7 mouse cellular contexts compared by ENCODE assay signal in genomic region chr2:84744126-84744525, GRCm38 (mm10). TPM values are rescaled to one million over a fixed set of nuclear protein-coding genes. Genes with fewer than 3 reads are reported as not detected.
A peak's percentile ranks its signal among the peaks of the same experiment; 100 is the strongest.
DNase-seq lines count a peak whose midpoint lies in the region; ATAC-seq and TF ChIP-seq lines count a peak whose summit lies in the region.

No protein-coding gene starts in this region.

- intact Hi-C loops in gastrocnemius, postnatal 14 days (cut with DNase I; ENCODE audit: low total_unique reads) = loop anchor here (5.0 kb wide), 1 partner anchor 53 kb away; the partner anchor contains the start of gene Ube2l6

- no peak overlapping the region; the same call in 1 of the 2 replicates for H3K27ac ChIP-seq in spleen, adult 2 months (ENCODE audit: insufficient read depth, low read length)
- H3K27ac ChIP-seq in forebrain, embryonic 13.5 days = peak overlapping the region; percentile 99
- H3K27ac ChIP-seq in small intestine, adult 2 months (ENCODE audit: insufficient read depth, low read depth, low read length) = no peak overlapping the region

- H3K4me2 ChIP-seq in forebrain, embryonic 13.5 days = peak overlapping the region; percentile 85

- 42% methylated on average over 10 of the region's 10 CpGs for WGBS in spleen, adult 2 months
- 1% methylated on average over 10 of the region's 10 CpGs for WGBS in forebrain, embryonic 13.5 days
- 4% methylated on average over 10 of the region's 10 CpGs for WGBS in small intestine, adult 2 months

- no peaks in the 10 kb centered on the region for H3K36me3 ChIP-seq in spleen, adult 2 months (ENCODE audit: control insufficient read depth, insufficient read depth, low read length)
- H3K36me3 ChIP-seq in forebrain, embryonic 13.5 days (ENCODE audit: poor library complexity, severe bottlenecking) = peaks cover 7% of the 10 kb centered on the region; the same call in 1 of the 2 replicates
- H3K36me3 ChIP-seq in small intestine, adult 2 months (ENCODE audit: control insufficient read depth, insufficient read depth, low read length) = no peaks in the 10 kb centered on the region

- H3K9me3 ChIP-seq in forebrain, embryonic 13.5 days (replicated peaks) = no peaks in the 10 kb centered on the region

- peak overlapping the region; percentile 60; the same call in 1 of the 2 replicates for H3K4me3 ChIP-seq in spleen, adult 2 months (ENCODE audit: extremely low read depth, insufficient read depth, insufficient read length)
- peak overlapping the region; percentile 93 for H3K4me3 ChIP-seq in forebrain, embryonic 13.5 days
- H3K4me3 ChIP-seq in small intestine, adult 2 months (ENCODE audit: low read depth, low read length) = peak overlapping the region; percentile 67

- DNase-seq in spleen, adult 2 months (ENCODE audit: low read depth in 1 of 2, low spot score in 2 of 2) = no peak
- DNase-seq in spleen, adult 12 weeks (ENCODE audit: low spot score) = no peak
- peak; percentile 57 for DNase-seq in liver
- no peak for DNase-seq in urinary bladder, postnatal 10 days (ENCODE audit: low spot score)
- no peak for DNase-seq in gastrocnemius, postnatal 14 days

- TF ChIP-seq POLR2A in spleen, adult 2 months (IDR thresholded peaks at IDR 0.05; ENCODE audit: low read depth, low read length) = no peak
- TF ChIP-seq POLR2A in small intestine, adult 2 months (IDR thresholded peaks at IDR 0.05; ENCODE audit: low read depth, low read length) = no peak

- no peak for TF ChIP-seq CTCF in spleen, adult 2 months (IDR thresholded peaks at IDR 0.05; ENCODE audit: extremely low read depth, insufficient read depth, insufficient read length, insufficient replicate concordance)
- no peak for TF ChIP-seq CTCF in small intestine, adult 2 months (IDR thresholded peaks at IDR 0.05; ENCODE audit: extremely low read depth, insufficient read length, insufficient replicate concordance, low read depth, low read length)

- peaks cover 10% of the 10 kb centered on the region; the same call in 1 of the 2 replicates for H3K4me1 ChIP-seq in spleen, adult 2 months (ENCODE audit: control insufficient read depth, insufficient read depth, insufficient read length)
- peaks cover 40% of the 10 kb centered on the region for H3K4me1 ChIP-seq in forebrain, embryonic 13.5 days
- H3K4me1 ChIP-seq in small intestine, adult 2 months (ENCODE audit: control insufficient read depth, insufficient read depth, insufficient read length, low read length) = peaks cover 11% of the 10 kb centered on the region

- H3K9ac ChIP-seq in forebrain, embryonic 13.5 days = peak overlapping the region; percentile 99

- H3K27me3 ChIP-seq in spleen, adult 2 months (ENCODE audit: control insufficient read depth, insufficient read depth, low read length) = peaks cover 14% of the 10 kb centered on the region
- H3K27me3 ChIP-seq in forebrain, embryonic 13.5 days = no peaks in the 10 kb centered on the region
- no peaks in the 10 kb centered on the region for H3K27me3 ChIP-seq in small intestine, adult 2 months (ENCODE audit: control insufficient read depth, insufficient read depth, low read length)

- peak; percentile 37 for ATAC-seq in forebrain, embryonic 13.5 days

RNA-seq across cellular contexts. Expression of gene Gm19426, which starts 0.7 kb away (rescaled TPM):
- polyA plus RNA-seq in spleen, adult 2 months (2012; rRNA removed) = 0.28 and 0.32 TPM in 2 replicates
- polyA plus RNA-seq in forebrain, embryonic 13.5 days (2015; fragmentation: Nextera tagmentation; extraction: Ambion mirVana) = 6.1 and 7.5 TPM in 2 replicates
- 0.18 and 0.25 TPM in 2 replicates for polyA plus RNA-seq in small intestine, adult 2 months (2012; rRNA removed)
- total RNA-seq in gastrocnemius, postnatal 14 days (2021) = 1 to 10 TPM in 1 of 2 experiments, under 1 TPM in 1; 0.66 to 1.0 TPM

RNA-seq across cellular contexts. Expression of gene Ypel4, which starts 10.3 kb away (rescaled TPM):
- polyA plus RNA-seq in spleen, adult 2 months (2012; rRNA removed) = 28.2 and 42.6 TPM in 2 replicates
- 18.2 and 19.5 TPM in 2 replicates for polyA plus RNA-seq in forebrain, embryonic 13.5 days (2015; fragmentation: Nextera tagmentation; extraction: Ambion mirVana)
- 0.57 and 2.4 TPM in 2 replicates for polyA plus RNA-seq in small intestine, adult 2 months (2012; rRNA removed)
- 1 to 10 TPM in 1 of 2 experiments, under 1 TPM in 1; 0.73 to 1.0 TPM for total RNA-seq in gastrocnemius, postnatal 14 days (2021)

RNA-seq across cellular contexts. Expression of gene Clp1, which starts 17.0 kb away (rescaled TPM):
- 12.8 and 13.3 TPM in 2 replicates for polyA plus RNA-seq in spleen, adult 2 months (2012; rRNA removed)
- 35.9 and 36.1 TPM in 2 replicates for polyA plus RNA-seq in forebrain, embryonic 13.5 days (2015; fragmentation: Nextera tagmentation; extraction: Ambion mirVana)
- polyA plus RNA-seq in small intestine, adult 2 months (2012; rRNA removed) = 4.3 and 11.4 TPM in 2 replicates
- total RNA-seq in gastrocnemius, postnatal 14 days (2021) = 1 to 10 TPM; 4.1 to 4.9 TPM

RNA-seq across cellular contexts. Expression of gene Zdhhc5, which starts 29.1 kb away (rescaled TPM):
- 24.2 and 27.1 TPM in 2 replicates for polyA plus RNA-seq in spleen, adult 2 months (2012; rRNA removed)
- polyA plus RNA-seq in forebrain, embryonic 13.5 days (2015; fragmentation: Nextera tagmentation; extraction: Ambion mirVana) = 16.5 and 17.7 TPM in 2 replicates
- 23.2 and 46.1 TPM in 2 replicates for polyA plus RNA-seq in small intestine, adult 2 months (2012; rRNA removed)
- 10 to 100 TPM; 41.3 to 45.1 TPM for total RNA-seq in gastrocnemius, postnatal 14 days (2021)

RNA-seq across cellular contexts. Expression of gene Serping1, which starts 31.1 kb away (rescaled TPM):
- polyA plus RNA-seq in spleen, adult 2 months (2012; rRNA removed) = 135 and 186 TPM in 2 replicates
- 22.3 and 25.6 TPM in 2 replicates for polyA plus RNA-seq in forebrain, embryonic 13.5 days (2015; fragmentation: Nextera tagmentation; extraction: Ambion mirVana)
- 66.5 and 97.6 TPM in 2 replicates for polyA plus RNA-seq in small intestine, adult 2 months (2012; rRNA removed)
- total RNA-seq in gastrocnemius, postnatal 14 days (2021) = 10 to 100 TPM; 55.0 to 72.1 TPM
